Mouse (Mus musculus) layer of hippocampus, postnatal 36 days (tissue): ENCODE data around the gene Jmjd6. TPM values are rescaled to one million over a fixed set of nuclear protein-coding genes. Genes with fewer than 3 reads are reported as not detected.

Experiments used
- DNase-seq, 2 experiments: peaks; one replicate each; pipeline ENCODE4 v3.0.0; 2022
- total RNA-seq, 2 experiments: library from RNA; stranded (reverse); gene quantifications; 2 replicates each; pipeline ENCODE4 v1.2.3; 2021

Gene Jmjd6
- 10 to 100 TPM; 35.0 to 44.9 TPM for total RNA-seq

DNA sequence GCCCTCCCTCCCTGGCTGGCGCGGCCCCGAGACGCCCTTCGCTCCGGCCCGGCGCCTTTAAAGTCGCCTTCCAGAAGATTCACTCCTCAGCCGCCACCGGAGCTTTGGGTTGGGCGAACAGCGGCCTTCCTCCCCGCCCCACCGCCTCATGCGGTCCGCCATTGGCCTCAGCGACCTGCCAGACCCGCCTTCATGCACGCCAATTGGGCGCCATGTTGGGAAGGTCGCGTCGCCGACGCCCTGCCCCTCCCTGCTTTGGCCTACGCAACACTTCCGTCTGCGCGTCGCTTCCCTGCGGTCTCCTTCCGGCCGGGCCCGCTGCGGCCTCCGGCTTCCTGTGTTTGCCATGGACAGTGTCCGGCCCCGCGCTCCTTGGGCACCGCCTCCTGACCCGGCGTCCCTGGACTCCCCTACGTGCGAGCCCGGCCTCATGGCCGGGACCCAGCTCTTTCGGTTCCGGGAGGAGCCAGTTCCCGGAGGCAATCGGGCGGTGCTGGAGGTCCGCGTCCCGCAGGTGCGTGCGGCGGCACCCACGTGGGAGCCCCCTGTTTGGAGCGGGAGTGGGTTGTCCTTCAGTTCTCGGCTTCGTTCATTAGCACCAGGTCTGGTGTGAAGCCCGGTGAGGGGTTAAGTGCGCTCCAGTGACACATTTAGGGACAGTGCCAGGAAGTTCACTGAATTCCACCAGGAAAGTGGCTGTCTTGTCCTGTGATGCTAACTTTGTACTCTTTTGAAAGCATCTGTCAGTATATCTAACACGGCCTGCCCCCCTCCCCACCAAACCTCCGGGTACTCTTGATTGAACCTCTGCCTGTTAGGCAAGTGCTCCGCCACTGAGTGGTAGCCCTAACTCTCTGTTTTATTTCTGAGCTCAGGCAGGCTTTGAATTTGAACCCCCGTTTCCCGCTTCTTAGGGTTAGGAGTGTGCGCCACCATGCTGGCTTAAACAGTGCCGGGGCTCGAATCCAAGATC, at the start of gene Jmjd6, which contains the start of gene Mettl23:
TSS of gene Jmjd6 (minus strand) at position 189 of the 973 bp plus-strand sequence.
TSS of gene Mettl23 (plus strand) at position 18 of the 973 bp plus-strand sequence.
- peak; percentile 98 for DNase-seq

DNA sequence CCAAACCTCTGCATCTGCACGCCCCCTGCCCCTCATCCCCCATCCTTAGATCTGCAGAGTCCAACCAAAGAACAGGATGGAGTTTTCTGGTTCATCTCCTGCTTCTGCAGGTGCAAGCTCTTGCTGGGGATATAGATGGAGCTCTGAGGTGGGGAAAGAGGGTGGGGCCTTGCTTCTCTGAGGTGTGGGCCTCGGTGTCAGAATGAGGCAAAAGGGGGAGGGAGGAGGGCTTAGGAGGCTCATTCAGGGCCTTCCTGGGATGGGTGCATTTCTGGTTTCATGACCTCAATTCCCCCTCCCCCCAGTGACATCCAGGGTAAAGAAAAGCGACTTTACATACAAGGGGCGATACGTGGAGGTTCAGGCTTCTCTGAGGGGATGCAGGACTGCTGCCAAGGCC, 43.9 kb upstream of the Jmjd6 start:
- no peak for DNase-seq

GRCm38 (mm10) chr11:116885275-116886151, 42.3 kb upstream of the Jmjd6 start:
- peak; percentile 76 to 80 for DNase-seq

GRCm38 (mm10) chr11:116884061-116884460, 40.8 kb upstream of the Jmjd6 start:
- DNase-seq: no peak

DNA sequence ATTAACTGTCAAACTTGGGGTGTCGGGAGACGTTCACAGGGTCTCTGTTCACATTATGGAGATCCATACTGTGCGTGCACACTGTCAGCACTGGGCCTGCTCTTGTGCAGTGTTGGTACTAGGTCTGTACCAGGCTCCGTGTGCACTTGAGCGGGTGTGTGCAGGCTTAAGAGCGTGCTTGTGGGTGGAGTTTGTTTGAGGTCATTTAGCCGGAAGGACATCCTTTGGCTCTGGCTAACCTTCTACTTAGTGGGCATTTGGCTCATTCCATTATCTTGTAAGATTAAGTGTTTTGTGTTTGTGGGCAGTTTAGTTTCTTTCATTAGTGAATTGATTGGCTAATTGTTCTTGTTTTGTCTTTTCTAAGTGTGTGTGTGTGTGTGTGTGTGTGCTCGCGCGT, 39.2 kb upstream of the Jmjd6 start:
- no peak for DNase-seq

GRCm38 (mm10) chr11:116881440-116881839, 38.2 kb upstream of the Jmjd6 start:
- DNase-seq: no peak

DNA sequence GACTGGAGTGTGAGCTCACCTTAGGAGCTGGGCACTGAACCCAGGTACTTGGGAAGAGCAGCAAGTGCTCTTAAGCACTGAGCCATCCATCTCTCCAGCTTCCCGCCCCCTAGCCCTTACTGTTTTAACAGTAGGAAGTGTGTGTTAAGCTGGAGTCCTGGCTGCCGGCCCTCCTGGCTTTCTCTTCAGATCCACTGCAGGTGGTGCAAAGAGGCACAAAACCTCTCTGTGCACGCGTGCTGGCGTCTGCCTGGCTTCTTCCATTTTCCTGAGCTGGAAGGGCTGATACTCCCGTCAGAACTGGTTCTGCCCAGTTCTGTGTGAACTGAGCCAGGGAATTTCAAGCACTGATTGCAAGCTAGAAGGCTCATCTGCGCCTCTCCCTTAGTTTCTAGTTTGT, 37.6 kb upstream of the Jmjd6 start:
- no peak for DNase-seq

- DNase-seq: no peak
Measured at GRCm38 (mm10) chr11:116878454-116878853, 35.2 kb upstream of the Jmjd6 start.

GRCm38 (mm10) chr11:116873987-116874386, 30.7 kb upstream of the Jmjd6 start:
- DNase-seq: peak; percentile 53

- DNase-seq: no peak
Measured at GRCm38 (mm10) chr11:116871538-116871937, 28.3 kb upstream of the Jmjd6 start.

DNA sequence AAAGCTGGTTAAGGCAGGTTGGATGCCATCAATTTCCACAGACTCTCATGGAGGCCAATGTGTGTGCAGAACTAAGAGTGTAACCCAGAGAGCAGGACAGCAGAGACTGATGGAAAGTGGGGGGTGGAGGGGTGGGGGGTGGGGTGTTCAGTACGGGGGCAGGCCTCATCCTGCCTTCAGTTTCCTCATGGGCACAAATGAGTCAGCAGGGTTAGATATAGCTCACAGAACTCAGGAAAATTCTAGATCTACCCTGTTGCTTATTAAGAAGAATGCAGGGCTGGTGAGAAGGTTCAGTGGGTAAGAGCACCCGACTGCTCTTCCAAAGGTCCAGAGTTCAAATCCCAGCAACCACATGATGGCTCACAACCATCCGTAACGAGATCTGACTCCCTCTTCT, 26.4 kb upstream of the Jmjd6 start:
- no peak for DNase-seq

GRCm38 (mm10) chr11:116869223-116869622, 26.0 kb upstream of the Jmjd6 start:
- no peak for DNase-seq

DNA sequence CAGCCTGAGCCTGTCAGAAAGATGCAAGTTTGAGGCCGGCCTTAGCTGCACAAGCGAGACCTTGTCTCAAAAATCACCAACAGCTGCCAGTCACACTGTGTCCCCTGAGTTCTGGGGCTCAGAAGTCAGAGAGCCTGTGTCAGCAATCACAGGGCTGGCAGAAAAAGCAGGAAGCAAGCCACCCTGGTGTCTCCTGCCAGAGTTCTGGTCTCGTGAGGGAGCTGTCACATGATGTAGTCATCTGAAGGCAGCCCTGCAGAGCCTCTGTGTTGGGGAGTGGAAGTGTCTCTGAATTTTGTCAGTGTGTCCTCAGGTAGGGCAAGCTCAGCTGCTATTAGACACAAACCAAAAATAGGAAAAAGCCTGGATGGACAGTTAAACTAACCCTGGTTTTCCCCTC, 24.9 kb upstream of the Jmjd6 start:
- no peak for DNase-seq

DNA sequence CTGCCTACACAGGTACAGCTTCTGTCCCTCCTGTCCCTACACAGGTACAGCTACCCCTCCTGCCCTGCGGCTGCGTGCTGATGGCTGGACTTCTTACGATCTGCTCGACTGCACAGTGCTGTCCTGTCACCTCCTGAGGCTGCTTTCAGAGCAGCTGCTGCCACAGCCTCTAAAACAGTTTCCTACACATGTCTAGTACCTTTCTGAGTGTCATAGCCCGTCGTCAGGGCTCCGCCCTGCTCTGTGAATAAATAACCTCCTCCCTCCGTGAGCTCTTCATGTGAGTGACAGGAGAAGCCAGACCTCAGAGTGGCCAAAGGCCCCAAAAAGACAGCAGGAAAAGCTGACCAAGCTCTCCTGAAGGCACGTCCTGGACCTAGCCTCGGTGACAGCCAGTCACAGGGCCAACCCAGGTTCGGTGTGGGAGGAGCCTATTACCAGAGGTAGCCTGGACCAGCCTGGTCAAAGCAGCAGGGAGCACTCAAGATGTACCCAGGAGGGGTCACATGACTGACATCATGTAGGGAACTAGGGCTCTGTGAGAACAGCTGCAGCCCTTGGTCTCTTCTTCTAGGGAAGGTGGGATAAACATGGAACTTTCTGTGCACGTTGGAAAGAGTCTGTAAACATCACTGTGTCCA, 22.8 kb upstream of the Jmjd6 start:
- DNase-seq: no peak

DNA sequence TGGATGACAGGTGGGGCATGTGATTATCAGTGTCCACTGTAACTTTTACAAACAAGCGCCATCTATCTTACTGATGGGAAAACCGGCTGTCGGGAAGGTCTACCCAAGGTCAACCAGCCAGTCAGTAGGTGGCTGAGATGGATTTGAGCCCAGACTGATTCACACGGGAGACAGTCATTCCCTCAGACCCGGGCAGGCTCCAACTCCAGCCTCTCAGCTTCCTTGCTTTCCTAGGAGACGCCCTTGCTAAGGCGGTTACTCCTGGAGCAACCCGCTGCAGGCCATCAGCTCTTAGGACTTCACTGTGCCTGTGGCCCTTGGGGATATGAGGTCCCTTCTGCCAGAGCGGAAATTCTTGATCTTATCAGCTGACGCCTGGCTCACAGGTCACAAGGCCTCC, 21.2 kb upstream of the Jmjd6 start:
- DNase-seq: no peak

DNA sequence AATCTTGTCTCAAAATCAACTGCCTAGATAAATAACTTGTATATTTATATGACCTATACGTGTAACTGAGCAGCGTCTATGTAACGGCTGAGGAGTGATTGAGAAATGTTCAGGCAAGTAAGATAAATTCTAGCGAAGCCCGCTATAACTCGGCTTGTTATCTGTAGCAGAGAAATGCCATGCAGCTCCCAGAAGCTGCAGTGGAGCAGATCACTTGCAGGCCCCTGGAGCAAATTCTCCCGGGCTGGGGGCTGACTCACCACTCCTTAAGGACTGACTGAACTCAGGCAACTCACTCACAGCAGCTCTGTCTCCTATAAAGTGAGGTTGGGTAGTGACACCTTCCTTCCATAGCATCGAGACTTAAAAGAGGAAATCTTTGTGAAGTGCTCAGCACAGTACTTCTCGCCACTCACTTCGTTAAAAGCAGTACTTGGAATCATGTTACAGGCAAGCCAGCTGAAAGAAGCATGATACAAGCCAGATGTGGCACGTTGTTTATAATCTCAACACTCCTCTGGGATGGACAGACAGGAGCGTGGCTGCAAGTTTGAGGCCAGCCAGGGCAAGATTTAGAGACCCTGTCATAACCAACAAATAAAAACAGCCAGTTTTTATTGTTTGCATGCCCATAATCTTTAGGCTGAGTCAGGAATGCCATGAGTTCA, 14.1 kb upstream of the Jmjd6 start:
- no peak for DNase-seq

DNA sequence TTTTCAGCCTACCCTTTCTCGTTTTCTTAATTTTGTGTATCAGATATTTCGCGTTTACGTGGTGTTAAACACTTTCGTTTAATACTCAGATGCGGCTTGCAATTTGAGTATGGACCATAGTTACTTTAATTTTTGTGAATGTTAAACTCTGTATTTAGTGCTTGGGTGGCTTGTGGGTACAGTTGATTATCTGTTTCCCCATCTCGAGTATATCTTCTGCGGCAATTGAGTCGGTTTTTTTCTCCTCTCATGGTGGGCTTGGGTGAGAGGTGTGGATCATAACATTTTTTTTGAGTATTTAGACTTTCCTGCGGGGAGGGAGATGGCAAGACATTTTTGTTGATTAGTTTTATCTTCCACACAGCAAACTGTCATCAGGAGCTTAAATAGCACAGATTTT, 11.0 kb upstream of the Jmjd6 start:
- DNase-seq: no peak

DNA sequence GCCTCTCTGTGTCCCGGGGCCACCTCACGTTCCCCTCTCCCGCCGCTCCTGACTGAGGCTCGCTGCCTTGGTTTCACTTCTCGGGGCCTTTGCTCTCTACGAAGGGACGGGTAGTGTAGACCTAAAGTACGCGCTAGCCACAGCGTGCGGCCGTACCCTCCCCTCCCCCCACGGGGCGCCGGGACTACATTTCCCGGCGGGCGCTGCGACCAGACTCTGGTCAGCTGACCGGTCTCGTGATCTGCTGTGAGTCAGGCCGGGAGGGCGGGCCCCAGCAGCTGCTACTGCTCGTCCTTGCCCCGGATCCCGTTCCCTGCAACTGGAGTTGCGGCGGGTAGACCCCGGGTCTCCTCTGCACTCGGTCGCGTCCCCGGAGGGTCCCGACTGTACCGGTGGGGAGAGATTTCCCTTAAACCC, 10.3 kb upstream of the Jmjd6 start:
- DNase-seq: peak; percentile 97 to 99

DNA sequence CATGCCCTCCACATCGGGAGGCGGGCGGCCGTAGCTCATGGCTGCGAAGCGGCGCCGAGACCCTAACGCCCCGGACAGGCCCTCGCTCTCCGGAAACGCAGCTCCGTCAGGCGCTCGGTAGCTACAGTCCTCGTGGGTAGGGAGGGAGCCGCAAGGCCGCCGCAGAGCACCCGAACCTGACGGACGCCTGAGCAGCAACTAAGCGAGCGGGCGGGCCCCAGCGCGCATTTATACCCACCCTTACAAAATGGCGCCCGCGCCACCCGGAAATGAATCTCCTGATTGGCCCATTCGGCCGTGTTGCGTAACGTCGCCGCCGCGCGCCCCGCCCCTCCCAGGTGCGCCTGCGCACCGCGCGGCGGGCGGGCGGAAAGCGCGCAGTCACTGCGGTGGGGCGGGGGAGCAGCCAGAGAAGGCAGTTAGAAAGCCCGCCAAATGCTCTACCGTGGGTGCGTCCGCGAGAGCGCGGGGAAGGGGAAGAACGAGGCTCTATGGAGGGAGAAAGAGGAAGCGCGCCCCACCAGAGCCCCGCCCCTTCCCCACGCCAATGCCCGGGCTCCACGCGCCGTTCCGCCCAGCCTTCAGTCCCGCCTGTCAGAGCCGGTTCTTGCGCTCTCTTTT, 9.8 kb upstream of the Jmjd6 start, which contains the start of gene Srsf2:
TSS of gene Srsf2 (minus strand) at position 204 of the 621 bp plus-strand sequence.
- DNase-seq: peak; percentile 97 to 98

DNA sequence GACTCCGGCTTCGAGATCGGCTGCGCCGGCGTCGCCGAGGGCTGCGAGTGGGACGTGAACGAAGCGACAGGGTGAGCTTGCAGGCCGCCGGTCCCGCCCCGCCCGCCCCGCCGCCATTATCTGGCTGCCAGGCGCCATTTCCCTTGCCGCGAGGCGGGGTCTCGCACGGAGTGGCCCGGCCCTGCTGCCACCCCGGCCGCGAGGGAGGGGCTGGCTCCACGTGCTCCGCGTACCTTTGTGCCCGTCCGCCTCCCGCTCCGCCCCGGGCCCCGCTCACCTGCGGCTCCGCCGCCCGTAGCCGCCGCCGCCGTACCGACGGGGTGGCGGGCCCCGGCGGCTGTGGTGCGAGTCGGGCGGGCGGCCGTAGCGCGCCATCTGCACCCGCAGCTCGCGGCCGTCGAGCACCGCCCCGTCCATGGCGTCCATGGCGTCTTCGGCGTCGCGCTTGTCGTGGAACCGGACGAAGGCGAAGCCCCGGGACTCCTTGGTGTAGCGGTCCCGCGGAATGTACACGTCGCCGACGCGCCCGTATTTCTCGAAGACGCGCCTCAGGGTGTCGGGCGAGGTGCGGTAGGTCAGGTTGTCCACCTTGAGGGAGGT, 9.1 kb upstream of the Jmjd6 start, which contains the start of gene Mfsd11:
TSS of gene Mfsd11 (plus strand) at position 150 of the 600 bp plus-strand sequence.
- DNase-seq: peak; percentile 78 to 79
